Mouse (Mus musculus) neural tube, embryonic 11.5 days (tissue): ENCODE measurements around the gene Jtb. TPM values are rescaled to one million over a fixed set of nuclear protein-coding genes. Genes with fewer than 3 reads are reported as not detected.
A peak's percentile ranks its signal among the peaks of the same experiment; 100 is the strongest.

ENCODE experiments used
- ATAC-seq: fragments of 200-750 bp; cut with Nextera tagmentation; 2 replicates; pipeline ENCODE4 v1.8.0; 2017; ENCODE audit warnings: moderate number of reproducible peaks, mild to moderate bottlenecking, moderate TSS enrichment, moderate library complexity; ENCODE audit not compliant: insufficient read depth, low FRiP score, low TSS enrichment
- DNase-seq: peaks from one replicate; pipeline ENCODE4 v3.0.0-alpha.2; 2015; ENCODE audit warnings: low spot score
- H3K27ac ChIP-seq: fragments of 300-500 bp; sonication (generic); 2 replicates; pipeline ENCODE4 v1.5.1; 2014; ENCODE audit warnings: low read depth, mild to moderate bottlenecking, low read length
- H3K27me3 ChIP-seq: fragments of 300-500 bp; sonication (generic); 2 replicates; pipeline ENCODE4 v1.6.1; 2014; ENCODE audit warnings: mild to moderate bottlenecking, low read length, mixed read lengths; ENCODE audit not compliant: control insufficient read depth, insufficient read depth
- H3K36me3 ChIP-seq: fragments of 300-500 bp; sonication (generic); 2 replicates; pipeline ENCODE4 v1.6.1; 2014; ENCODE audit warnings: mild to moderate bottlenecking, low read length, moderate library complexity, mixed read lengths; ENCODE audit not compliant: control insufficient read depth, insufficient read depth
- H3K4me1 ChIP-seq: fragments of 300-500 bp; sonication (generic); 2 replicates; pipeline ENCODE4 v1.6.1; 2014; ENCODE audit warnings: low read length, mixed read lengths; ENCODE audit not compliant: control insufficient read depth, insufficient read depth
- H3K4me2 ChIP-seq: fragments of 300-500 bp; sonication (generic); 2 replicates; pipeline ENCODE4 v1.6.1; 2014; ENCODE audit warnings: low read depth, mild to moderate bottlenecking, moderate library complexity
- H3K4me3 ChIP-seq: fragments of 300-500 bp; sonication (generic); 2 replicates; pipeline ENCODE4 v1.5.1; 2014; ENCODE audit warnings: low read depth, low read length
- H3K9ac ChIP-seq: fragments of 300-500 bp; sonication (generic); 2 replicates; pipeline ENCODE4 v1.6.1; 2014; ENCODE audit warnings: mild to moderate bottlenecking, low read length
- H3K9me3 ChIP-seq: fragments of 300-500 bp; sonication (generic); 2 replicates; pipeline ENCODE4 v1.6.1; 2016; ENCODE audit warnings: low read length; ENCODE audit not compliant: control insufficient read depth
- WGBS: fragments of 180-500 bp; shearing (Covaris S2); extraction: QIAGEN DNeasy Blood & Tissue Kit; methylation state at CpG from one replicate; pipeline ENCODE4 v1.1.7; 2014; 5-methylcytosine and 5-hydroxymethylcytosine counted together
- polyA plus RNA-seq: library from polyadenylated mRNA; unstranded; fragments of >200 nt; fragmentation: Nextera tagmentation; extraction: Ambion mirVana; gene quantifications from 2 replicates; pipeline ENCODE4 v1.2.1, GENCODE M21; 2014

Jtb gene
- polyA plus RNA-seq, 1 experiment from 2014 or later: 92.3 TPM

GRCm38 (mm10) chr3:90264687-90265033 is 33.3 kb downstream of the Jtb start:
- peak overlapping the region; percentile 92; the same call in 1 of the 2 replicates for H3K27ac ChIP-seq
- no peak for ATAC-seq
- WGBS: 38% methylated on average over 10 of the region's 10 CpGs

GRCm38 (mm10) chr3:90265034-90265931 is 33.9 kb downstream of the Jtb start, which contains the start of gene Dennd4b:
Gene Dennd4b, plus strand, starts transcription at chr3:90265185.
- under 1% methylated on average over 43 of the region's 87 CpGs for WGBS
- Histone ChIP-seq H3K27ac (peak within 1 kb of the TSS; percentile 92), H3K36me3 (peaks cover 13% of the 10 kb centered on the region)

More at GRCm38 (mm10) chr3:90264687-90265033, 33.3 kb downstream of the Jtb start:
- H3K36me3 ChIP-seq: peaks cover 15% of the 10 kb centered on the region
- H3K27me3 ChIP-seq: no peaks in the 10 kb centered on the region
- H3K4me3 ChIP-seq: peak overlapping the region; percentile 87
- peaks cover 7% of the 10 kb centered on the region for H3K4me1 ChIP-seq
- DNase-seq: no peak
- peak overlapping the region; percentile 10; the same call in 1 of the 2 replicates for H3K9ac ChIP-seq
- no peaks in the 10 kb centered on the region for H3K9me3 ChIP-seq
- H3K4me2 ChIP-seq: peak overlapping the region; percentile 89; the same call in 1 of the 2 replicates

GRCm38 (mm10) chr3:90265932-90266741 is 34.7 kb downstream of the Jtb start:
- Histone ChIP-seq H3K4me1 (peaks cover 7% of the 10 kb centered on the region), H3K9ac (peak overlapping the region; percentile 95), H3K27ac (peak overlapping the region; percentile 92), H3K36me3 (peaks cover 10% of the 10 kb centered on the region), H3K4me2 (peak overlapping the region; percentile 89), H3K4me3 (peak overlapping the region; percentile 87), H3K27me3 (no peaks in the 10 kb centered on the region), H3K9me3 (no peaks in the 10 kb centered on the region)
- ATAC-seq (no peak; the same call in 1 of the 2 replicates), DNase-seq (no peak)
- WGBS: 26% methylated on average over 16 of the region's 16 CpGs

More at GRCm38 (mm10) chr3:90265034-90265931, 33.9 kb downstream of the Jtb start, which contains the start of gene Dennd4b:
- H3K4me2 ChIP-seq: peak within 1 kb of the TSS; percentile 89
- peaks cover 7% of the 10 kb centered on the region for H3K4me1 ChIP-seq
- H3K9ac ChIP-seq: peak within 1 kb of the TSS; percentile 95
- ATAC-seq (peak; percentile 81), DNase-seq (peak; percentile 87)
- no peaks in the 10 kb centered on the region for H3K27me3 ChIP-seq
- H3K9me3 ChIP-seq: no peaks in the 10 kb centered on the region
- peak within 1 kb of the TSS; percentile 87 for H3K4me3 ChIP-seq

GRCm38 (mm10) chr3:90266901-90267775 is 35.7 kb downstream of the Jtb start:
- 92% methylated on average over 20 of the region's 20 CpGs for WGBS
- Histone ChIP-seq H3K9me3 (no peaks in the 10 kb centered on the region), H3K36me3 (peaks cover 10% of the 10 kb centered on the region), H3K4me2 (peak overlapping the region; percentile 6; the same call in 1 of the 2 replicates), H3K9ac (no peak overlapping the region), H3K27me3 (no peaks in the 10 kb centered on the region), H3K27ac (no peak overlapping the region), H3K4me1 (peaks cover 7% of the 10 kb centered on the region), H3K4me3 (no peak overlapping the region)
- DNase-seq (no peak), ATAC-seq (no peak)

GRCm38 (mm10) chr3:90268190-90268589 is 36.8 kb downstream of the Jtb start:
- peaks cover 7% of the 10 kb centered on the region for H3K4me1 ChIP-seq
- DNase-seq (no peak), ATAC-seq (no peak)
- no peak overlapping the region for H3K4me2 ChIP-seq
- 90% methylated on average over 11 of the region's 11 CpGs for WGBS
- H3K27ac ChIP-seq: no peak overlapping the region
- H3K9ac ChIP-seq: no peak overlapping the region
- H3K9me3 ChIP-seq: no peaks in the 10 kb centered on the region
- no peaks in the 10 kb centered on the region for H3K27me3 ChIP-seq
- peaks cover 8% of the 10 kb centered on the region for H3K36me3 ChIP-seq
- no peak overlapping the region for H3K4me3 ChIP-seq

GRCm38 (mm10) chr3:90268971-90269370 is 37.6 kb downstream of the Jtb start:
- WGBS: 88% methylated on average over 16 of the region's 16 CpGs
- Histone ChIP-seq H3K27me3 (no peaks in the 10 kb centered on the region), H3K9me3 (no peaks in the 10 kb centered on the region), H3K4me3 (no peak overlapping the region), H3K9ac (no peak overlapping the region), H3K36me3 (peaks cover 4% of the 10 kb centered on the region), H3K27ac (no peak overlapping the region), H3K4me2 (no peak overlapping the region), H3K4me1 (peaks cover 7% of the 10 kb centered on the region)
- ATAC-seq (no peak), DNase-seq (no peak)

- WGBS: 92% methylated on average over 8 of the region's 8 CpGs
These were observed 39.4 kb downstream of the Jtb start for GRCm38 (mm10) chr3:90270784-90271183.

GRCm38 (mm10) chr3:90272170-90272569 is 40.8 kb downstream of the Jtb start:
- no peaks in the 10 kb centered on the region for H3K4me1 ChIP-seq
- 71% methylated on average over 9 of the region's 9 CpGs for WGBS
- peaks cover 4% of the 10 kb centered on the region for H3K36me3 ChIP-seq

More at GRCm38 (mm10) chr3:90270784-90271183, 39.4 kb downstream of the Jtb start:
- ATAC-seq (no peak), DNase-seq (no peak)
- H3K4me1 ChIP-seq: peaks cover 7% of the 10 kb centered on the region
- H3K27ac ChIP-seq: no peak overlapping the region
- no peak overlapping the region for H3K9ac ChIP-seq
- H3K9me3 ChIP-seq: no peaks in the 10 kb centered on the region
- peaks cover 4% of the 10 kb centered on the region for H3K36me3 ChIP-seq
- no peak overlapping the region for H3K4me3 ChIP-seq
- H3K4me2 ChIP-seq: no peak overlapping the region
- no peaks in the 10 kb centered on the region for H3K27me3 ChIP-seq

More at GRCm38 (mm10) chr3:90272170-90272569, 40.8 kb downstream of the Jtb start:
- Histone ChIP-seq H3K27ac (no peak overlapping the region), H3K4me2 (no peak overlapping the region), H3K27me3 (no peaks in the 10 kb centered on the region), H3K4me3 (no peak overlapping the region), H3K9ac (no peak overlapping the region), H3K9me3 (no peaks in the 10 kb centered on the region)
- no peak for DNase-seq
- no peak for ATAC-seq
